Mouse (Mus musculus) right cerebral cortex, postnatal 25 days (tissue): ENCODE results near the gene Lactbl1.

Source experiments
- DNase-seq: peaks from one replicate; pipeline ENCODE4 v3.0.0; 2022

Gene Lactbl1

DNA sequence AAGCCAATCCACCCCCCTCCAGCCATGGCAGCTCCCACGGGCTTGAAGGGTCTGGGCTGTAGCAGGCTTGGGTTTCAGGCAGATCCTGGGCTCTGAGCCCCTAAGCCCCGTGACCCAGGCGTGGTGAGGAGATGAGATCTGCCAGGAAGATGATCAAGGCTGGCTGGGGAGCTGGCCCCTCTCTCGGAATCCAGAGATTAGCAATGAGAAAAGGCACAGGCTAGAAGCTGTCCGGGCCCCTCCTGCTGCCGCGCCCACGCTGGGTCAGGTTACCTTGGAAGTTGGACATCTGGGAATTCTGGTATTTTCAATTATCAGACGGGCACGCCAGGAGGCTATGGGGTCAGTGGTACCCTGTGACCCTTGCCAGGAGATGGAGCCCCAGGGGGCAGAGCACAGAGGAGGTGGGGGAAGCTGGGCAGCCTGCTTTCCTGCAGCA is 63.0 kb downstream of the Lactbl1 start:
- DNase-seq = no peak

DNA sequence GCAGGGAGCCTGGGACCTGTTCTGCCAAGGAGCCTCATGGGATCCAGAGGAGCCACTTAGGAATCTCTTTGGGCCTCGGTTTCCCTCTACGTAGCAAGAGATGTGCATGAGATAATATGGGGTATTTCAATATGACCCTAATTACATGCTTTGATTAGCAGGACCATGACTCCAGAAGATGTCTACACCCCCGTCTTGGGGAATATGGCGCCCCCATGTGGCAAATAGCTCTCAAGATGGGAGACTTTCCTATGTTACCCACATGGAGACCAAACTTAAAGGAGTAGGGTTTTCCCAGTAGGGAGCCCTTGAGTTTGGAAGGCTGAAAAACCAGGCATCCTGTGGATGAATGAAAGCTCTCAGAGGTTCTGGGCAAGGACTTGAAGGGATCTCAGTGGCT is 65.7 kb downstream of the Lactbl1 start:
- DNase-seq = no peak
